Mouse (Mus musculus): ENCODE results near the gene Frmpd1. TPM values are rescaled to one million over a fixed set of nuclear protein-coding genes. Genes with fewer than 3 reads are reported as not detected.

Frmpd1 gene
- 1 to 10 TPM; 7.5 to 7.8 TPM for total RNA-seq (2021)
- long read RNA-seq, experiment 1, full-length matches to known transcripts: 3 of 5 reads
- long read RNA-seq, experiment 1, partial matches to known transcripts: 1 of 5 reads
- long read RNA-seq, experiment 1, other reads (novel, unspliced or antisense): 1 of 5 reads
- long read RNA-seq, experiment 2, full-length matches to known transcripts: 11 of 15 reads
- long read RNA-seq, experiment 2, partial matches to known transcripts: 4 of 15 reads
- long read RNA-seq, experiment 2, other reads (novel, unspliced or antisense): 0 of 15 reads

DNA sequence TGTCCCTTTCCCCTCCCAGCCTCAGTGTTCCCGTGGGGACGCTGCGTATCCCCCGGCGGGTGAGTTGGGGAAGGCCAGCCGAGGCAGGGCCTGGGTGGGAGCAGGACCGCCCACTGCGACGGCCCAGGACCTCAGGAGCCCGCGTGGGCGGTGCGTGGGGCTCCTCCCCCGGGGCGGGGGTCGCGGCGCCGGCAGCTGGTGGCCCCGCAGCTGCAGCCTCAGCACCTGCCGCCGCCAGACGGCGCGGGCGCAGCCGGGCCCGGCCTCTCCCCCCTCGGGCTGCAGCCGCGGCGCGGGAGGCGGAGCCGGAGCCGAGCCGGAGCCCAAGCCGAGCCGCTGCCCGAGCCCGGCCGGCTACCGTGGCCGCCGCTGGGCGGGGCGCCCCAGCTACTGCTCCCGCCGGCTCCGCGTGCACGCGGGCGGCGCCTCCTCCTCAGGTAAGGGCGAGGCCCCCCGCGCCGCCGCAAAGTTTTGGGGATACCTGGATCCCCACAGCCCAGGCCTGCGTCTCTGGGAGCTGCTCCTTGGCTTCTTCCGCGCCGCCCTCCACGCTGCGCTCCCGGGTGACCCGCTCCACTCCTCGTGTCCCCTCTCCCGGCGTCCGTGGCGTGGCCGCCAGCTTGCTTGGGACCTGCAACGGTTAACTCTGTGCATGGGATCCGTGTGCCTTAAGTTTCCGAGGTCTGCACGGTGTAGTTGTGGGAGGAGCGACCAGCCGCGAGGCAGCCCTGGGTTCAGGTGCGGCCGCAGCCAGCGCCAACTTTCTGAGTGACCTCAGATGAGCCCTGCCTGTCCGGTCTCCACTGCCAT, at the start of gene Frmpd1:
Gene Frmpd1 (plus strand): TSS at position 355 of the 810 bp plus-strand sequence.
- DNase-seq (ENCODE audit: low spot score in 2 of 2): peak; percentile 52 to 58

DNA sequence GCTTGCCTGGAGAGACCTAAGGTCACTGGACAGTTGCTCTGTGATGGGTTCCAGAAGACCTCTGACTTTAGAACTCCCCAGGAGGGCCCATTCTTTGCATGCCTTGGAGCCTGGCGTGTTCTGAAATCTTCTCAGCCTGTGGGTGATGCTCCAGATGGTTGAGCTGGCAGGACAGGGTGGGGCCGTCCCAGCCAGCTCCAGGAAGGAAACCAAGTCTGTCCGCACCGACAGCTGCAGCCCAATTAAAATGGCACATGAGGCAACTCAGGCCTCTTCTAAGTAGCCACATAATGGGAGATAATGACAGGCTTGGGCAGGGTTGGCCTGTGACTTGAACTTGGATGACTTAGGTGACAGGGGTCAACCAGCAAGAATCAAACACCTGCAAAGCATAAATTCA, 47.0 kb upstream of the Frmpd1 start:
- DNase-seq (ENCODE audit: low spot score in 2 of 2): no peak

DNA sequence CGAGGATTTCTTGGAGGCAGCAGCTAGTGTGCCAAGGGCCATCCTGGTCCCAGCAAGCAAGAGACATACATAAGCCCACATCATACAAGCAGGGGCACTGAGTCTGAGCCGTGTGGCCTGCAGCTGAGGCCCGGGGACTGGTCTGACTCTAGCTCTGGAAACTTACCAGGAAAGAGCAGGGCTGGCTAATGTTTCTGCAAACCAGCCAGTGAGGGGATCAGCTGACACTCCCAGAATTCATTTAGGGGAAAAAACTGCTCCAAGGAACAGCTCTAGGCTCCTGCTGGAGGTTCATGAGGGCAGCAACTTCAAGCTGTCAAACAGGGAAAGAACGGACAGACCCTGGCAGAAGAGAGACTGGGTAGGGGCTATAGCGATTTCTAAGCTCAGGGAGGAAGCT, 42.8 kb upstream of the Frmpd1 start:
- no peak for DNase-seq (ENCODE audit: low spot score in 2 of 2)

DNA sequence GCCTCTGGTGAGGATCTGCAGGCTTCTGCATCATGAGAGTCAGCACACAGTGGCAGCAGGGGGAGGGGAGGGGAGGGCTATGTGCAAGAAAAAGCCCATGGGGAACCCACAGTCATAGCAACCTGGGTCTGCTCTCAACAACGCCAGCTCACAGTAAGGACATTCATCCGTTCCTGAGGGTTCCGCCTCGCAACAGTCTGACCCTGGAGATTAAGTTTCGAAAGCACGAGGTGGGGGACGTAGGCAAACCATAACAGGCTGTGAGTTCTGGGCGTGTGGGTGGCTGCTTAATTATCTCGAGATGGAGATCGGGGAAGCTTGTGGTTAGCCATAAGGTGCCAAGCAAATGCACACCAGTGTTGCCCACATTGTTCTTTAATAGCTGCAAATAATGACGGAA, 42.3 kb upstream of the Frmpd1 start:
- no peak for DNase-seq (ENCODE audit: low spot score in 2 of 2)

DNA sequence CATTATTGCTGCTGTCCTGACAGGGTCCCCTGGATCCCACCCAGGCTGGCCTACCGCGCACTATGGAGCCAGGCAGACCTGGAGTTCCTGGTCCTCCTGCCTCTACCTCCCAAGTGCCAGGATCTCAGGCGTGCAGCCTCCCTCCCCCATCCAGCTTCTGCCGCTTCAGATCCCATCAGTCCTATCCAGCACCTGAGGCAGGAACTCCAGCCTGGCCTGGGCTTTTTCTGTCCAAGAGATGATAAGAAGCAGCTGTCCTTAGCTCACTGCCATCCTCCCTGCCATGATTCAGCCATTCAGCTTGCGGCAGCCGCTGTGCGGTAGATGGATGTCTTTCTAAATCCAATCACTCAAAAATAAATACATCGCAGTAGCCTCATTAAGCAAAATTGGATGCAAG, 41.7 kb upstream of the Frmpd1 start:
- DNase-seq (ENCODE audit: low spot score in 2 of 2): no peak

DNA sequence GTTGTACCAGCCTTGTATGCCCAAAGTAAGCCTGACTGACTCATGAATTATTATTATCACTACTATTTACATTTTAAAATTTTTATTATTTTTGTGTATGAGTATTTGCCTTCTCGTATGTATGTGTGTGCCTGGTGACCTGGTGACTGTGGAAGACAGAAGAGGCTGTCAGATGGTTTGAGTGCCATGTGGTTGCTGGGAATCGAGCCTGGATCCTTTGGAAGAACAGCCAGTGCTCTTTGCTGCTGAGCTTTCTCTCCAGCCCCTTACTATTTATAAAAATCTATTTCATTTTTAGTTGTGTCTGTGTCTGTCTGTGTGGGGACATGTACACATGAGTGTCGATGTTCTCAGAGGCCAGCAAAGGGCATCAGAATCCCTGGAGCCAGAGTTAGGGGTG, 28.2 kb upstream of the Frmpd1 start:
- no peak for DNase-seq (ENCODE audit: low spot score in 2 of 2)

DNA sequence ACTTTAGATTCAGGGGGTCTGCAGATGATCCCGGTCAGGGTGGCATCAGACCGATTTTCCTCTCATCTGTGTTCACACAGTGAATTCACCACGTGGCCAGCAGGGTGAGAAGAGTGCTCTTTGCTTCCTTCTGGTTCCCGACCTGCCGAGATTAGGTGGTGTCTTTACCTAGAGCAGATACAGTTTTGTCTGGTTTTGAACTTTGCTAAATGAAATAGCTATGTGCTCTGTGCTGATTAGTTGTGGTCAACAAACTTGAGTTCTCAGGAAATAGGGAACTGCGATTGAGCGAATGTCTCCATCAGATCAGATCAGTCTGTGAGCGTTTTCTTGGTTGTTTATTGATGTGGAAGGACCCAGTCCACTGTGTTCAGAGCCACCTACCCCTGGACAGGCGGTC, 26.1 kb upstream of the Frmpd1 start:
- DNase-seq (ENCODE audit: low spot score in 2 of 2): no peak

DNA sequence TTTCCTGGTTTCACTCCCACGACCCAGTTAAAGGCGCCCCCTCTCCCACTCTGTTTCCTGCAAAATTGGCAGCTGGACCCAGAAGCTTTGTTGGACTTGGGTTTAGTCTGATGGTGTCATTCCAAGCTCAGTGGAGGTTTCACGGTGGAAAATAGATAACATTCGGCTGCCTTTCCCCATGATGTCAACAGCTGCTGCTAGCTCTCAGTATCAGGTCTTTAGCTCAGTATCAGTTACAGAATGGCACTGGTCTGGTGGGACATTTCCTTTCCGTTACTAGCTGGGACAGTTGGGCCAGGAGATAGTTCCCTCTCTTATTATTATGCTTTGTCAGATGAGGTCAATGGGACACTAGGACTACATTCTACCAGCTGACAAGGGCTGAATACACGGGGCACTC, 23.9 kb upstream of the Frmpd1 start:
- DNase-seq (ENCODE audit: low spot score in 2 of 2): no peak

DNA sequence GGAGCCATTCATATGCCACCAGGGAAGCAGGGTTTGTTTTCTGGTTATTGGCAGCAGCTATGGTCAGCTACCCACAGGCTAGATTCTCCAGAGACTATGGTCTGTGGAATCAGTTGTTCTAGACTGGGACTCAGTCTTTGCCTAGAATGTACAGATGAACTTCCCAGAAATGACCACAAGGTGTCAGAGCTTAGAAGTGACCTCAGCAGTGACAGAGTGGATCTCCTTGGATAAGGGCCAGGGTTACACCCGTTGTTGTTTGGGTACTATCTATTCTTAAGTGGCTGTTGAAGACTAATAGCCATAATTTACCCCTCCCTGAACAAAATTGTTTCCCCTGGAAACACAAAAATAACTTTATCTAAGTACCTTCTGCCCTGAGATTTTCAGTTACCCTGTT, 21.0 kb upstream of the Frmpd1 start:
- peak in 1 of 2 experiments; percentile 18 for DNase-seq (ENCODE audit: low spot score in 2 of 2)

DNA sequence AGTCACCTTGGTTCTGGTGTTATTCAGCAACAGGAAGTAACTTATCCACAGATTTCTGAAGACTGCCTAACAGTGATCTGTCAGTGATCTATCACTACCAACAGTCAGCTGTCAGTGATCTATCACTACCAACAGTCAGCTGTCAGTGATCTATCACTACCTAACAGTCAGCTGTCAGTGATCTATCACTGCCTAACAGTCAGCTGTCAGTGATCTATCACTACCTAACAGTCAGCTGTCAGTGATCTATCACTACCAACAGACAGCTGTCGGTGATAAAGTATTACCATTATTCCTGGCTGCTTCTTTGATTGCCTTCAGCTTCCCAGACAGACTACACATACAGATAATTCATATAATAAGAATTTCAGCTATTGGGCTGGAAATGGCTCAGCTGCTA, 19.2 kb upstream of the Frmpd1 start:
- no peak for DNase-seq (ENCODE audit: low spot score in 2 of 2)

DNA sequence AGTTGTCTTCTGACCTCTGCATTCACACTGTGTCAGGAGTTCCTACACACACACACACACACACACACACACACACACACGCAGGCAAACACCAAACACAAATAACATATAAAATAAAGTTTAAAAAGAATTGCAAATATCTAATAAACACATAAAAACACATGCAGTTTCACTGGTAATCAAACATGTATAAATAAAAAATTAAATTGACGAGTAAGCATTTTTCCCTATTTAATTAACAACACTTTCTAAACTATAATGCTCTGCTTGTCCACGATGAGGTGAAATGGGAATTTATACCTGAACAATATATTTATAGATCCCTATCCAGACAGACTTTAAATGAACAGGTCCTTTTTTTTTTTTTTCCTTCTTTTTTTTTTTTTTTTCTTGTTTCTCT, 18.7 kb upstream of the Frmpd1 start:
- no peak for DNase-seq (ENCODE audit: low spot score in 2 of 2)

DNA sequence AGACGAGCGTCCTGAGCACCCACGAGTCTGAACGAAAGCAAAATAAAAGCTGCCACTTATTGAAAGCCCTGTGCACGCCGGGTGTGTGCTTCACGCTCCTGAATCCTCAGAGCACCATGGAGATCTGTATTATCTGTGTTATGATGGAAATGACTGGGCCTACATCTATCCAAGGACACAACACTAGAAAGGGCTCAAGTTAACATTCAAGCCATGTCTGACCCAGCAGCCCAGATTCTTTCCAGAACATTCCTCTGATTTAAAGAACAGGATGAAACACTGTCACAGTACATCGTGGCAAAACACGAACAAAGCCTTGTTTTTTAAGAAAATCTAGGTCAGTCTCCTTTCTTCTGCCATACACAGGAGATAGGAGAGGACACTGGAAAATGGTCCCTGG, 13.3 kb upstream of the Frmpd1 start:
- DNase-seq (ENCODE audit: low spot score in 2 of 2): no peak

DNA sequence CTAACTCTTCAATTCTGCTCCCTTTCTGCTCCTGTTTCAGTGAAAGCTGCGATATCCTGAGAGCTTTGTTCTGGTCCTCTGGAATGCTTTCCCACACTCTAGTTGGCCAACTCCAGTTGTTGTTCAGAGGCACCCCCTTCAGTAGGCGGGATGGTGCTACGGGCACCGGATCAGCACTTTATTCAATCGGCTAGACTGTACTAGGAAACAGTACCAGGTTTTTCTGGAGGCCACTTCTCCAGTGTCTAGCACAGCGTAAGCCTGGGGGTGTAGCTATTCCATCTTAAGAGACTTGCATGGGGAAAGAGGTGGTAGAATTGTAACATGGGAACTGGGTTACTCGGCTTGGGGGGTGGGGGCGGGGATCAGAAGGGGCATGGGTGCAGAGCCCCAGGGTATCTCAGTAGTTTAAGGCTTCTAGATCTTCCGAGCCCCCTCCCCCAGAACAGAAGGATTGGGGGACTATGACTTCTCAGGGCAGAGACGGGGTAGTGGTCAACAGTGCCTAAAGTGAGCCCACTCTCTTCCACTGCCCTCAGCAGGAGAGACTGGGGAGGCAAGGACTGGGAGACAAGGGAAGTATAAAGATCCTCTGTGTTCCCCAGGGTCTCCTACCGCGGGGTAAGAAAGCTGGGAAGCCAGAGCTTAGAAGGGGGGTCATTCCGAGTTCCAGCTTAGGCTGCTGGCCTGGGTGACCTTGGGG, 706 bp upstream of the Frmpd1 start:
- no peak for DNase-seq (ENCODE audit: low spot score in 2 of 2)

DNA sequence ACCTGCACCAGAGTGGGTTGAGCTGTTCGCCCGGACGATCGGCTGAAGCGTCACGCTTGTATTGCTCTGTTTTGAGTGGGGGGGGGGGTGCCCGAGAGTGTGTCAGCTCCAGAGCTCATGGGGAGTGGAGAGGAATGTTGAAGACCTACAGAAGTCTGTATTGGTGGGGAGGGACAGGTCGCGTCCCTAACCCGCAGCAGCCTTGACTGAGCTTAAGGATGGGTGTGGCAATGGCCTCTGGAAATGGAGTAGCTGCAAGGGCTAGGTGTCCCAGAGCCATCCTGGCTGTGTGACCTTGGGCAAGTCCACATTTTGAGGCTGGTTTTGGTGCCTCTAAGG, 625 bp downstream of the Frmpd1 start:
- DNase-seq (ENCODE audit: low spot score in 2 of 2): no peak

DNA sequence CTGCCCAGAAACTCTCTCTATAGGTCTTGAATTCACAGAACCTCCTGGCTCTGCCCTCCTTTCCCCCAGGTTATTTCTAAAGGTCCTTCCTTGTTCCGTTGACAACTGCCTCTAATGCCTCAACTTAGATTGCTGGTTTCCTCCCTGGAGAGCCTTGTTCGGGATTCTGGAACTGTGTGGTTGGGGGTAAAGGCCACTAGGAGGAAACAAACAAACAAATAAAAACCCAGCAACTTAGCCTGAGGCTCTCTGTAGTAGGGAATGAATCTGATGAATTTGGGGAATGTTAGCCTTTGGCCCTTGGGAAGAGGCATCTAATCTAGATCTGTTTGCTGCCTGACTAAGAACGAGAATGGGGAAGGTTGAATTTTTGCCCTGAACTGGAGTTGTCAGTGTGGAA, 13.6 kb downstream of the Frmpd1 start:
- DNase-seq (ENCODE audit: low spot score in 2 of 2): no peak

DNA sequence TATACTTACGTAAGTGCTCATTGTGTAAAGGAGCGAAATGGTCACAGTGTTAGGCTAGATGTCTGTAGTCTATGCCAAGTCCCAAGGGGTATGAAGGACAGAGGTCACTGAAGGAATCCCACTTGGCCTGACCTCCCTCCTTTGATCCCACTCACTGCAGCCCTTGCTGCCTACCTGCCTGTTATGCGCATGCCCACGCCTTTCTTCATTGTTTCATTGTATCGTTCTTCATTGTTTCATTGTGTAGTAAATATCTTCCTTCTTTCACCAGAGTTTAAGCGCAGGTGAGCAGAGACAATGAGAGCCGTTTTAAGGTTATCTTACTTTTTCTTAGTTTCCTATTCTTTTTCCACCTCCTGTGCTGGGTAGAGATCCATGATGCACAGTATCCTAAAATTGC, 18.6 kb downstream of the Frmpd1 start:
- no peak for DNase-seq (ENCODE audit: low spot score in 2 of 2)

DNA sequence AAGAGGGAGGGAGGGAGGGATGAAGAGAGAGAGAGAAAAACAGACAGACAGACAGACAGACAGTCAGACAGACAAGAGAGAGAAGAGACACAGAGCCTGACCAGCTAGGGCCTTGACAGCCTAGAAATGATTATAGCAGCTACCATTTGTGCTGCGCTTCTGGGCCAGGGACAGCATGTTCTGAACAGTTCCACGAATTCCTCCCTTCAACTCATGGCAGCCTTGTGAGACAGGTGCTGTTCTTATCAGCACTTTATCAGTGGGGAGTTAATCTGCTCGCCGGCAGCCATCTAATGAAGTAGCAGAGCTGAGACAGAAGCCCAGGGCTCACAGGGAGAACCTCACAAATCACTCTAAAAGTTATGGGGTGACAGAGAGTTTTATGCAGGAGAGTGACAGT, 22.8 kb downstream of the Frmpd1 start:
- DNase-seq (ENCODE audit: low spot score in 2 of 2): no peak

DNA sequence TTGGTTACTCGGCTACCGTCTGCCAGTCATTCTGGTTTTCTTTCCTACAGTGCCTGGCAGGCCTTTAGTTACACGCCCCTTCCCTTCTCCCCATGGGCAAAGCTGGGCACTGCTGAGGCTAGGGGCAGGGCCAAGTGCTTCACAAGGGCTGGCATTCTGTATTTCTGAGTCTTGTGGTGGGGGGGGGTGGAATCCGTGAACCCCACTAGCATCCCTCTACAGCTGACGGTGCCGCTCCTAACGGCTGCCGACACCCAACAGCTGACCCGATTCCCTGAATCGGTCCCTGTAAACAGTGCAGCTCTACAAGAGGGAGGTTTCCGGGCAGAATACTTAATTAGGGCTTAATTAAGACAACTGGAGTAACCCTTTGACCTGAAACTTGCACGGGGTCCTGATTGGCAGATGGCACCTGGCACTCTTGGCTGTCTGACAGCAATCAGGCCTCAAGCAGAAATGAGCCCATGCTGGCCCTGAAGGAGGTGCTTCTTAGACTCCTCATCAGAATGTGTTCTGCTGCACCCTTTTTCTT, 24.2 kb downstream of the Frmpd1 start:
- DNase-seq (ENCODE audit: low spot score in 2 of 2): peak in 1 of 2 experiments; percentile 31

DNA sequence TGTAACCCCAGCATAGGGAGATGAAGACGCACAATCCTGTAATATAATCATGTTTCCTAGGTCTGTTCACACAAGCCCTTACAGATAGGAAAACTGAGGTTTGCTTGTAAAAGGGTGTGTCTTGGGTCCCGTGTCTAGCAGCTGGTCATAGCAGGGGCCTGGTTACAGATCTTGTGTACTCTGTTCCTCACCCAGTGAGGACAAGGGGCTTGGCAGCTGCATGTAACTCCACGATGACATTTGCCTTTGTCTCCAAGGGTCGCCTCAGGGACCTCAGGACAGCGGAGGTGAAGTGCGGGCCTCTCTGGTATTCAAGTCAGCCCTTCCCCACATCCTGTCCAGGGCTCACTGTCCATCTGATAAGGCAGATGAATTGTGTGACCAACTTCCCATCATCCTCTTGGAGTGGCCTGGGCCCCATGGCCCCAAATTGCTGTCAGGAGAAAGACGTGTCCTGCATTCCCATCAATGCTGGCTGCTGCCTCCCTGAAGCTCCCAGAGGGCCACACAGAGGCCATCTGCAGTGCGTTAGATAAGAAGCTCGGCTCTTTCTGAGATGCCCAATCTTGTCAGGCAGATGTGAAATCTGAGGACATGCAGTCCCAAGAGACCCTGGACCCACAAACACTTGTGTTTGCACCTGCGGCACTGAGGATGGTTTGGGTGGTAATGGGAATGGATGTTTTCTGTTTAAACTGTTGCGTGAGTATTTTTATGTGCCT, 27.8 kb downstream of the Frmpd1 start:
- DNase-seq (ENCODE audit: low spot score in 2 of 2): no peak

DNA sequence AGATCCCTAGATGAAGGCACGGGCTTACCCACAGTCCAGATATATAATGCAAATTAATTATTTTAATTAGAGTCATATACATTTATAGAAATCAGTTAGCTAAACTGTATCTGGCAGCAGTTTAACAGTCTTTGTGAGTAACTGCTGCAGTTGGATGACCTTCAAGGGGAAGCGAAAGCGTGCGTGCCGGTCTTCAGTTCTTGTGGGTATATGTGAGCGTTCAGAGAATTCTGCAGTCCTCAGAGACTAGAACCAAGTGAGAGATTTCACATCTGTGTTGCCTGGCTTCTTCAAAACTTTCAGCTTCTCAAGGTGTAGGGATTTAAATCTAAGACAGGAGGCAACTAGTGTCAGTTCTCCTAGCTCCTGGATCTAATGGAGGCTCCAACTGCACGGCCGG, 35.3 kb downstream of the Frmpd1 start:
- no peak for DNase-seq (ENCODE audit: low spot score in 2 of 2)

DNA sequence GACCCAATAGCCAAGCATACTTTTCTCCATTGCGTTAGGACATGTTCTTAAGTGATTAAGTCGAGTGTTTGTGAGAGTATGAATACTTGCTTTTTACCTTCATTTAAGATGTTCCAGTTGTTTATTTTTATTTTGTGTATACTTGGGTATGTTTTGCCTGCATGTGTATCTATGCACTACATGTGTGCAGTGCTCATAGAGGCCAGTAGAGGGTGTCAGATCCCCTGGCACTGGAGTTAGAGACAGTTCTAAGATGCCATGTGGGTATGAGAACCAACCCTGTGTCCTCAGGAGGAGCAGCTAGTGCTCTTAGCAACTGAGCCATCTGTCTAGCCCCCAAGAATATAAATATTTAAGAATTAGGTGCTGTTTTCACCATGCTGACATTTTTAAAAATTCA, 37.7 kb downstream of the Frmpd1 start:
- DNase-seq (ENCODE audit: low spot score in 2 of 2): no peak
